Mouse (Mus musculus): ENCODE results near the gene Scd4.
"Not testable (repeated sequence)": the region's sequence is repeated elsewhere in the genome, so short reads cannot be mapped to it uniquely, and the experiment has no call there.

The Scd4 gene

DNA sequence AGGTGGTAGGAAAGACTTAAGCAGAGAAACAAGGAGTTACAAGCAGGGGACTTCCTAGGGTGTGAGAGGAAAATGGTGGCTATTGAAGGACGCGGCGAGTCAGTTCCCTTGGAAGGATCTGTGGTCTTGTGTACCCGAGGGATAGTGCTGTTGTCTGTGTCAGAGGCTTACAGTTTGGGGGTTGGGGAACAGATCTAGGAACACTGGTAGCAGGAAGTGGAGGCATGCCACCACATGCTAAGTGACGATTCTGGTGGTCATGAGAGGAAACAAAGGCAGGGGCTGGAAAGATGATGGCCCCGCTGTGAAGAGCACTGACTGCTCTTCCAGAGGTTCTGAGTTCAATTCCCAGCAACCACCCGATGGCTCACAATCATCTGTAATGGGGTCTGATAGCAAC is 32.4 kb upstream of the Scd4 start:
- no peak for DNase-seq (ENCODE audit: low read depth, low spot score)

DNA sequence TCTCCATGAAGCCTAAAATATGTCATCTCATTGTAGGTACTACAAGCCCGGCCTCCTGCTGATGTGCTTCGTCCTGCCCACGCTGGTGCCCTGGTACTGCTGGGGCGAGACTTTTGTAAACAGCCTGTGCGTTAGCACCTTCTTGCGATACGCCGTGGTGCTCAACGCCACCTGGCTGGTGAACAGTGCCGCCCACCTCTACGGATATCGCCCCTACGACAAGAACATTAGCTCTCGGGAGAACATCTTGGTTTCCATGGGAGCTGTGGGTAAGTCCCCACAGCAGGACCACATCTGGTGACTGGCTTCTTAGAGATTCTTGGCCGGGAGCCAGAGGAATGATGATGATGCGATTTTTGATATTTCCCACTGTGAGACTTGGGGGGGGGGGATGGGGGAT is 31.7 kb upstream of the Scd4 start:
- DNase-seq (ENCODE audit: low read depth, low spot score) = peak; percentile 41

DNA sequence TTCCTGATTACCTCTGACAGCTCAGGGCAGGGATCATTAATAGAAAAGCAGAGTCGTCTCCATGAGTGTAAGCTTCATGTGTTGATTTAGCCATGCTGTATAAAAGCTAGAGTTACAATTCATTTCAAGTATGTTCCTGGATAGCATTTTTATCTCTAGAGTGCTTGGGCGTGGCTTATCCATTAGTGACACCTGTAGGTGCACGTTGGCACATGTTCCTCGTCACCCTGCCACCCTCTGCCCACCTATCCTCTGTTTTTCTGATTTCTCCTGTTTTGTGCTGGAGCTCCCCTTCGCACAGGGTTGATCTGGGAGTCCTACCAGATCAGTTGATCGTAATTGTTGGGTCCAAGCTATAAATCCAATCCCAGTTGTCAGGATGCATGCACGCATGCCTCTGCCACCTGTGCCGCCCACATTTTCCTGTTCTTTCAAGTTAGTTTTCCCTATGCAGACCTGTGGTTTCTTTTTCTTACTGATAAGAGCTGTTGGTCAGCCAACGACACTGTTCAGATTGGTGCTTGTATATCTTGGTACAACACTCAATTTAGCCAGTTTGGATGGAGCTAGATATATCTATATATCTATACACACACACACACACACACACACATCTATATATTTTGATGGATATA is 31.1 kb upstream of the Scd4 start:
- DNase-seq (ENCODE audit: low read depth, low spot score) = no peak

DNA sequence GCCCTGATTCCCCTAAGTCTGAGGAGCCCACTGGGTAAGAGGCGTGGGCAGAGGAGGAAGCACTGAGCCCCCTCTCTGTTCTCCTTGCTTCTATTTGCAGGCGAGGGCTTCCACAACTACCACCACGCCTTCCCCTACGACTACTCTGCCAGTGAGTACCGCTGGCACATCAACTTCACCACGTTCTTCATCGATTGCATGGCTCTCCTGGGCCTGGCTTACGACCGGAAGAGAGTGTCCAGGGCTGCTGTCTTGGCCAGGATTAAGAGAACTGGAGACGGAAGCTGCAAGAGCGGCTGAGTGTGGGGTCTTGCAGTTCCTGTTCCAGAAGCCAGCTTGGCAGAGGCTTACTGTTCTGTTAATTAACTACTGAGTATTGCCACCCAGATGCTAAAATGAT is 30.0 kb upstream of the Scd4 start:
- no peak for DNase-seq (ENCODE audit: low read depth, low spot score)

DNA sequence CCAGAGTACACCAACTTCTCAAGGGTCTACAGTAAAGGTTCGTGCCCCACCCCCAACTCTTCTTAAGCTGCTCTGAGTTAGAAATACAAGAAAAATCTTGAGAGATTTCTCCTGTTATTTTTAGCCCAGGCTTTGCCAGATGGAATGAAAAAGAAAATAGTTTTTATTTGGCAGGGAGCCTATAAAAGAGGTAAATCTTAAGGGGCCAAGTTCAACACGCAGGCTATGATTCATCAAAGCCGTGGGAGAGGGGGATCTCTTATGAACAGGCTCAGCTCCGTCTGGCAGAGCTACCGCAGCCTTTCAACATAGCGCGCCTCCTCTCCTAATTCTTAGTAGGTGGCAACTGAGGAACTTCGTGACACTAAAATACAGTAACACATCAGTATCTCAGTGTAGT is 29.4 kb upstream of the Scd4 start:
- DNase-seq (ENCODE audit: low read depth, low spot score) = no peak

DNA sequence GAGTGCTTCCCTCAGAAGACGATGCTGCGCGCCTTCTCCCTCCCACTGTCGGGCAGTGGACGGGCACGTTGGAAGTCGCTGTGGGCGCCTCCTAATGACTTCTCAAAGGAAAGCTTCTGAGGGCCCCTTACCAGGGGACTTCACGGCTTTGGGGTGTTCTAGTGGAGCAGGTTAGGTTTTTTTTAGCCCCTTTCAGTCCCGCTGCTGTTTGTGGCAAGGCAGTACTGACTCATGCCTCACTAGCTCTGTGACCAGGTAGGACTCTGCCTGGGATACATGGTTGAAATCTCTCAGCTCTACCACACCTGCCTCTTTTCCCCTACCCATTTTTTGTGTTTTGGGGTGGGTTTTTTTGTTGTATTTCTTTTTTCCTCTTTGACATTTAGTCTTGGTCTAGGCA is 28.5 kb upstream of the Scd4 start:
- DNase-seq (ENCODE audit: low read depth, low spot score) = no peak

DNA sequence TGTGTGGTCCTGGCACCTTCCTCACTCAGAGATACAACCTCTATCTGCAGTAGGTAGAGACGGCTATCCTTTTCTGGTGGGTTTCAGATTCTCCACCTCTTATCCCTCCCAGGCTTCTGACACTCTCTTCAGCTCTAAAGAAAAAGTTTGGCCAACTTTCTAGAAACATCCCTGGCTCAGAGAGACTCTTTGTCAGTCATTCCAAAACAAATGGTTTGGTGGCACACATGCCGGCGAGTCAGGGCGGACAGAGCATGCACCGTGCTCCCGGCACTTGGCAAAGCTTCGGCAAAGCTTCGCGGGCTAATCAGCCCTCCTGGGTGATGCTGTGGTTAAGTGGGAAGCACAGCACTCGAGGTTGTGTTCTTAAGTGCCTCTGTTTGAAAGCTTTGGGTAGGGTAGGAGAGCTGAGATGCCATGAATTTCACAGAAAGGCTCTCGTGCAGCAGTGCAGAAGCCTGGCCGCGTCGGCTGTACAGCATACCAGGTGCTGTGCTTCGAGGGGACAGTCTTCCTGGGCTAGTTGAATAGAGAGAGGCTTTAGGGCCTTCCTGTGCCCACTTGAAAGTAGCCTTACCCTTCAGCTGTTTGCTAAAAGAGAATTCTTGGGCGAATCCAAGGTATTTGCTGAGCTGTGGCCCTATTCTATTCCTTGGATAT is 27.9 kb upstream of the Scd4 start:
- no peak for DNase-seq (ENCODE audit: low read depth, low spot score)

DNA sequence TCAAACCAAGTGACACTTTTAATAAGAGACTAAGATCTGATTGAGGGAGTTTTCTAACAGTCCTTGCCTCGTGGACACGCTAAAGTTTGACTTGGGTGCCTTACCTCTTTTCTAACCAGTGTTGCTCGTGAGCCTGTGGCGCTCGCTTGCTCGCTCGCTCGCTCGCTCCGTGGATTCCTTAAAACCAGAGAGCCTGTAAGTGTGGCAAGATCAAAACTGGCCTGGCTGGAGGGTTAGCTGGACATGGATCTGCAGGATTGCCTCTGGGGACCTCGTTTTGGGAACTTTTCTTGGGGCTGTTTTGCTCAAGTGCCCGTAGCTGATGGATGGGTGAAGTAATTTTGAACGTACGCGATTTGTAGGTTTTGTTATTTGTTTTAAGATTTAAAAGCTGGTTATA is 27.2 kb upstream of the Scd4 start:
- DNase-seq (ENCODE audit: low read depth, low spot score) = no peak

DNA sequence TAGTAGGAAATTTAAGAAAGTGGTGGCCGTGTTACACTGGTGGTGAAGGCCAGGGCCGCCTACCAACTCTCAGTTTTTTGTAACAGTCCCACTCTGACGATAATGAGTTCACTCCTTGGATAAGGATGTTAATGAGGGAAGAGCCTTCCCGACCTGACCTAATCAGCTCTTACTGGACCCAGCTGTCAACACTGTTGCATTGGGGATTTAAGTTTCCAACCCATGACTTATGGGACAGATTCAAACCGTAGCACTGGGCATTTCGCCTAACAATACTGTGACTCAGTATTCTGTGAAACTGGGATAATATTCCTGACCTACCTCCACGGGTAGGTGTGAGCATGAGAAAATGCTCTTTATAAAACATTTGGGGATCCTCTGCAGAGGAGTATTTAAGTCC is 26.7 kb upstream of the Scd4 start:
- no peak for DNase-seq (ENCODE audit: low read depth, low spot score)

DNA sequence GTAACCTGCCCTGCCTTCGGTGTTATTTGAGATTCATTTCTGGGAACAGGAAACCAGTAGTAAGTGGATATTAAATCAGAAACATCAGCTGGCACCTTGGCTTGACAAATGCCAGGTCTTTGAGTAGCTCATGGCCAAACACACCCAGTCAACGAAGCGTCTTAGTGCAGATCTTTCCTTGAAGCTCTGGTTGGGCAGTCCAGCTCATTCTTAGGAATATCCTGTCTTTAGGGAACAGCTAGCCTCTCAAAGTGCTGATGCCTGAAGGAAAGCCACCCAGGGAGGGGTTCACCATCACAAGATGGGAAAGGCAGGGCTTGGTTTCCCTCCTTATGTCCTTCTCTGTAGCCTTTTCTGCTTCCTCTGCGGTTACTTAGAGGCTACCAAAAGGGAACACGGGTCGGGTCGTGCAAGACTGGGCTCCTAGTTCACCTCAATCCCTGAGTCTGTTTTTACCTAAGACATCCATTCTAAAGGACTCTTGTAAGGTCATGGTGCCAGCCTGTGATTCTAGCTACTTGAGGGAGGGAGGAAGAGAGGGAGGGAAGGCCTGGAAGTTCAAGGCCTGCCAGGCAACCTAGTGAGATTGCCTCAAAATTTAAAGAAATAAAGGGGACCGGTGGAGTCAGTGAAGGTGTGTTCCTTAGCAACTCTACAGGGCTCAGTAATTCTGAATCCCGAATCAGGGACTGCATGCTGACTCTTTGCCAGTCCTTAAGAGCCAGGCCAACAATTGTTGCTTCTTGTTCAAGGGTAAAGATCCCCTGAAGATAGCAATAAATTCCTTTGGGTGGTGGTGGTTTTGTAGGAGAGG is 25.6 kb upstream of the Scd4 start:
- DNase-seq (ENCODE audit: low read depth, low spot score) = no peak

DNA sequence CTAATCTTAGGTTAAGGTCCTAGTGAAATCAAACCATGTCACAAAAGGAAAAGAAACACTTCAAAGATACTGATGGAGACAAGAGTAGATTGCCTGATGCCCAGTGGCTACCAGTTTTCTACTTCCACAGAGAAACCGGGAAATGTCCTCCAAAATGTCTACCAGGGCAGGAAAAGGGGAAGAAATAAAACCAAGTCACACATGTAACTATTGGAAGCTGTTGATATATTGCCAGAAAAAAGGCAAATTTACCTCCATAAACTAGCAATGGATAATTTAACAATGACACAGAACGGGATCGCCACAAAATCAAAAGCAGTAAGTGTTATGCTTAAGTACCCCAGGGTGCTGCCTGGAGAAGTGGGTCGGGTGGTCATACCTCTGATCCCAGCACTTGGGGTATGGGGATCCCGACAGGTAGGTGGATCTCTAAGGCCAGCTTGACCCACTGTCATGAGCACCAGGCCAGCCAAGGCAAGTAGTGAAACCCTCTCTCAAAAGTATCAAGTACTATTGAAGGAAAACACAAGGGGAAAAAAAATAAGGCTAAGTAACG is 24.9 kb upstream of the Scd4 start:
- no peak for DNase-seq (ENCODE audit: low read depth, low spot score)

DNA sequence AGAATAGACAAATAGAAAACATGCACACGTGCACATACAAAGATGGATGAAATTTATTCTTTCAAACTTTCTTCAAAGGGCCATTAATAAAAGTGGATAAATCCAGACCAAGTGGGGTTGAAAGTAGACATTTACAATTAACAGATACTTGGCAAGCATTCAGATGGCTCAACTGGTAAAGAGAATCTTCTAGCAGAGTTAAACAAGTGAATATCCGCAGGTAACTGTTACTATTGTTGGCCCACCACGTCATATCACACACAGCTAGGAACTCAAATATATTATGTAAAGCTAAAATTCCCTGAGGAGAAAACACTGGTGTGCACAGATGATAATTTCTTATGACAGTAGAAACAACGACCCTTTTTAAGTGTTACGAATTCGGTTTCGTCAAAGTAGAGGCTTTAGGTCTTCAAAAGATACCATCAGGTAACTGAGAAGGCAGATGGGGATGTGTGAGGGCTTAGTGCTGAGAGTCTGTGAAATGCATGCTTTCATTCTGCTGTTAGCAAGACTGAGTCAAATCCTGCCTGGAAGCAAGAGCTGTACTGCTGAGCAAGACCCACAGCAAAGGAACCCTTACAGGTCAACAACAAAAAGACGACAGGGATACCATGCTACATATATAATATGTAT is 24.2 kb upstream of the Scd4 start:
- DNase-seq (ENCODE audit: low read depth, low spot score) = no peak

DNA sequence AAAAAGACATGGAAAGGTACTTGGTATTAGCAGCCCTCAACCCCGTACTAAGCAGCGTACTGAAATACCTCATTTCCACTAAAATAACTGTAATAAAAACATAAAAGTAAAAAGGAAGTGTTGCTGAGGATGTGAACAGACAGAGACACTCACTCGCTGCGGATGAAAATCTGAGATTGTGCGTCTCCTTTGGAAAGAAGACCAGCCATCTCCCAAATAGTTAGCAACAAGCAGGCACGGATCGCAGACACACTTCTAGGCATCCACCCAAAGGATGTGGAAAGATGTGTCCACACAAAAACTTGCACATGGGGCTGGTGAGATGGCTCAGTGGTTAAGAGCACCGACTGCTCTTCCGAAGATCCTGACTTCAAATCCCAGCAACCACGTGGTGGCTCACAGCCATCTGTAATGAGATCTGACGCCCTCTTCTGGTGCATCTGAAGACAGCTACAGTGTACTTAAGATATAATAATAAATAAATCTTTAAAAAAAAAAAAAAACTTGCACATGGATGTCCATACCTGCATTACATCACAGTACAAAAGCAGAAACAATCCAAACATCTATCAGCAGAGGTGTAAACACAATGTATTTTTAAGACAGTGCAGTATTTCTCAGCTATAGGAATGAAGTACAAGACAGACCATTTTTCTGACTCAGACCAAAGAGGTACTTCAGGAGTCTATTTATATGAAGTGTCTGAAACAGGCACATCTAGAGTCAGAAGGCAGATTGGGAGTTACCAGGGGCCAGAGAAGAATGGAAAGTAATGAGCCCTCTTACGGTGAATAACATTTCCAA is 23.3 kb upstream of the Scd4 start:
- DNase-seq (ENCODE audit: low read depth, low spot score) = no peak

DNA sequence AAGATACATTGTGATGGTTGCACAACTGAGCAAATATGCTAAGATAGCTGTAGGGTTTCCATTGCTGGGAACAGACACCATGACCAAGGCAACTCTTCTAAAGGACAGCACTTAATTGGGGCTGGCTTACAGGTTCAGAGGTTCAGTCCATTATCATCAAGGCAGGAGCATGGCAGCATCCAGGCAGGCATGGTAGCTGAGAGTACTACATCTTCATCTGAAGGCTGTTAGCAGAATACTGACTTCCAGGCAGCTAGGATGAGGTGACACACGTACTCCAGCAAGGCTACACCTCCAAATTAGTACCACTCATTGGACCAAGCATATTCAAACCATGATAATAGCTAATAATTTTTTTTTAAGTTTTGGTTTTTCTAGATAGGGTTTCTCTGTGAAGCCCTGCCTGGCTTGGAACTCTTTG is 22.7 kb upstream of the Scd4 start:
- DNase-seq (ENCODE audit: low read depth, low spot score) = not testable (repeated sequence)

DNA sequence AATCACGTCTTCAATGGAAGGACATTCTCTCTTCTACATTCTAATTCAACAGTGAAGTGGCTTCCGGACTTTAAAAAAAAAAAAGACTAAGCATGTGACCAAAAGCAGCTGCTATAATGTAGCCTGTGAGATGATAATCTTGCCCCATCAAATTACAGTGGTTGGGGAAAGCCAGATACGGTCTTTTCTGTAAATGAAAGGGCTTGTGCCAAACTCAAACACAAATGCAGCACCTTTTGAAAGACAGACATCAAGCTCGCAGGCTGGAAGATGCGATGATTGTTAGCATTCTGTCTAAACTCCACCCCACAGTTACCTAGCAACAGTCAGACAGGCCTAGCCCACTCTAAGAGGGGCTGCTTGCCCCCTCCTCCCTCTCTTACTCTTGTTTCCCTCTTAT is 22.1 kb upstream of the Scd4 start:
- DNase-seq (ENCODE audit: low read depth, low spot score) = peak; percentile 47

DNA sequence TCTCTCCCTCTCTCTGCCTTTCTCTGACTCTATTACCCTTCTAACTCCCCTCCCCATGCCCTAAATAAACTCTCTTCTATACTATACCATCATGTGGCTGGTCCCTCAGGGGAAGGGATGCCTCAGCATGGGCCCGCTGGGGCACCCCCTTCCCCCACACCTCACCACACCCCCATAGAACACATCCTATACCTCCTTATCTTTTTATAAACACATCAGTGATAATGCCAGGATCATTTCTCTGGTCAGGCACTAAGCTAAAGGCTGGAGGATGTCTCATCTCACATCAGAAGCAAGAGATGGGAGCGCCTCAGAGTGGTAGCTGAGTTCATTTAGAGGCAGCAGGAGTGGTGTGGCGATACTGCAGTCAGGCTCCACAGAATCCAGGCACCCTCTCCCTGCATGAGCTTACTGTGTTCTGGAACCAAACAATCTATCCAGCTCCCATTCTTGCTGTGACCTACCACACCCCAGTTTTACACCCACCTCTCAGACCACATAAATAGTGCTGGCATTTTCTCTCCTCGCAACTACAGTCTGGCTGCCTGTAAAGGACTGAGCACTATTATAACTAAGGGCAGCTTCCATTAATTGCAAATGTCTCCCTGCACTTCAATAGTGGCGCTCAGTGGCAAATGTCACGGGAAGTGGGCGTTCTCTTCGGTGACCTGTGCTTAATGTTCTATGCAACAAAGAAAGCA is 21.4 kb upstream of the Scd4 start:
- DNase-seq (ENCODE audit: low read depth, low spot score) = no peak

DNA sequence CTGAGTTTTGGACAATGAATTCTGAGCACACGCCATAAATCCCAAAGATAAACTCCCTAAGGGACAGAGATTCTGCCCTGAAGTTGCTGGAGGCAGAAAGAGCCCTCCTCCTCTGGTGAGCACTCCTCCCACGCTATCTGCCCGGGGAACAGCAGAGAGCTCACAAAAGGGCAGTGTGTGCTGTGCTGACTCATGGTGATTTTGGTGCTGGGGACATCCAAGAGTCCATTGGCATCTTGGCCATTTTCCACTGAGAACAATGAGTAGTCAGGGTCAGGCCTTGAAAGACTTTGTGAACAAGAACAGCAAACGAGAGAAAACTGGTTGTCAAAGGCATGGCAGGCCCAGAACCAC is 20.9 kb upstream of the Scd4 start:
- DNase-seq (ENCODE audit: low read depth, low spot score) = no peak

DNA sequence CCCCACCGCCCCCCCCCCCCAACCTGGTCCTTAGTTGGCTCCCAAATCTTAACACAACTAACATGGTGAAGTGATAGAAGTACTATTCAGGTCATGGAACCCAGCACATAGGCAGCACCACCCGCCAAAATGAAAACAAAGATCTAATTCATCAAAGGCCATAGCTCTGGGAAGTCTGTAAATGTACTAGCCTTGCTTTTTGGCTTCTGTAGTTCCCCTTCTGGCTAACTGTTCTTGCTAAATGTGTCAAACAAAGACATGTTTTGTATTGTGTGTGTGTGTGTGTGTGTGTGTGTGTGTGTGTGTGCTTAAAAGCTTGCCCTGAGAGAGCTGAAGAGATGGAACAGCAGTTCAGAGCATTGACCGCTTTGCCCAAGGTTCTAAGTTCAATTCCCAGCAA is 19.8 kb upstream of the Scd4 start:
- no peak for DNase-seq (ENCODE audit: low read depth, low spot score)

DNA sequence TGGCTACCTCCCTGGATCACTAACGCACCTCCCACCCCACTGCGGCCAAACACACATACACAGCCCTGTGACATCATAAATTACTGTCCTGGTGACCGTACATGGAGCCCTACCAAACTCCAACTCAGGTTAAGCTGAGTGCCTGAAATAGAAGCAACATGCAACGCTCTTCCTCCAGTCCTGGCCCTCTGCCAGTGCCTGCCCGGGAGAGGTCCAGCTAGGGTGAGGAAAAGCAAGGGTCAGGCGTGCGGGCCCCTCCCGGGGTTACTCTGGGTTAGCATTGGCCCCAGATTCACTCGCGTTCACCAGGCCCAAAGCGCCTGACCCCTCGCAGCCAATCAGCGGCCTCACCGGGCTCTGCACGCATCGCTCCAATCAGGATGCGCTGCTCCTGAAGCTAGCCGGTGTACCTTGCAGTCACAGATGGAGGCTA is 18.5 kb upstream of the Scd4 start:
- DNase-seq (ENCODE audit: low read depth, low spot score) = peak; percentile 91

DNA sequence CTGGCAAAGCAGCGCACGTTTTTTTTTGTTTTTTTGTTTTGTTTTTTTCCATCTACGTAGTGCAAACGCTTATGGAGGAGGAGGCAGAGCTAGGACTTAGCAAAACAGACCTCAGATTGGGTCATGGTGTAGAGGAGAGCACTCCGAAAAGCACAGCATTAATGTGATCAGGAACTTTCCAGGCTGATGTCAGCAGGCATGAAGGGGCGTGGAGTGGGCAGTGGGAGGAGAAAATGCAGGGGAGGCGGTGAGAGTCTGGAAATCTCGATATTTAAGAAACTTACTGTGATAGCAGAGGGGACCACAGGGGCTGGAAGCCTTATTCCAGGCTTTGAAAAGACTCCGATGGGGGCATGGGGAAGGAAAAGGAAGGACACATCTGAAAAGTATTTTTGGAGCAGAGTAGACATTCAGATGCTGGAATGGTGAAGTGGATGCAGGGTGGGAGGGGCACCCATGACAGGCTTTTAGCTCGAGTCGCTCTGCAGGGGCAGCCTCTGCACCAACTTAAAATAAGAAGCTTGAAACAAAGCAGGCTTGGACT is 17.9 kb upstream of the Scd4 start:
- DNase-seq (ENCODE audit: low read depth, low spot score) = peak; percentile 69
